Mouse (Mus musculus) MEL (cell line): ENCODE measurements around the gene E030025P04Rik.

Experiments used
- BHLHE40 ChIP-seq: IDR thresholded peaks from 2 replicates; pipeline ENCODE4 v1.6.1; 2012; ENCODE audit warnings: low read depth, mild to moderate bottlenecking, inconsistent platforms, low read length, improper control_type of control experiment, borderline replicate concordance
- CTCF ChIP-seq, 3 experiments: IDR thresholded peaks in 2 of 3; conservative IDR thresholded peaks in 1 of 3; 2 replicates each; pipeline ENCODE4 v1.5.1; 2011 to 2012; ENCODE audit warnings: low read length in 3 of 3, low read depth in 2 of 3, mild to moderate bottlenecking in 2 of 3, improper control_type of control experiment in 1 of 3, inconsistent platforms in 1 of 3, mixed read lengths in 1 of 3, moderate library complexity in 1 of 3; ENCODE audit not compliant: control insufficient read depth in 1 of 3, insufficient read depth in 1 of 3, poor library complexity in 1 of 3, severe bottlenecking in 1 of 3
- EP300 ChIP-seq, 2 experiments: IDR thresholded peaks; 2 replicates each; pipeline ENCODE4 v1.6.1; 2011; ENCODE audit warnings: improper control_type of control experiment in 2 of 2, low read length in 2 of 2, low read depth in 1 of 2, mild to moderate bottlenecking in 1 of 2
- GABPA ChIP-seq: IDR thresholded peaks from 2 replicates; pipeline ENCODE4 v1.6.1; 2012; ENCODE audit warnings: low read depth, mild to moderate bottlenecking, inconsistent platforms, low read length, improper control_type of control experiment, moderate library complexity
- POLR2AphosphoS2 ChIP-seq: IDR thresholded peaks from 2 replicates; pipeline ENCODE4 v1.6.1; 2011; ENCODE audit warnings: low read length, improper control_type of control experiment
- TCF12 ChIP-seq: IDR thresholded peaks from 2 replicates; pipeline ENCODE4 v1.6.1; 2014; ENCODE audit warnings: low read depth, mild to moderate bottlenecking, inconsistent platforms, low read length, improper control_type of control experiment, moderate library complexity
- USF1 ChIP-seq: IDR thresholded peaks from 2 replicates; pipeline ENCODE4 v1.6.1; 2014; ENCODE audit warnings: low read depth, mild to moderate bottlenecking, inconsistent platforms, low read length, improper control_type of control experiment, moderate library complexity
- USF2 ChIP-seq, 2 experiments: IDR thresholded peaks; 2 replicates each; pipeline ENCODE4 v1.6.1; 2011 to 2012; ENCODE audit warnings: improper control_type of control experiment in 2 of 2, low read length in 2 of 2, borderline replicate concordance in 1 of 2, inconsistent platforms in 1 of 2, low read depth in 1 of 2, mild to moderate bottlenecking in 1 of 2; ENCODE audit not compliant: insufficient read depth in 1 of 2

GRCm38 (mm10) chr11:109175376-109175969, 31.3 kb upstream of the E030025P04Rik start:
- TF ChIP-seq EP300 (IDR thresholded peaks at IDR 0.05; ENCODE audit: low read depth in 1 of 2, low read length in 2 of 2) (no peak), POLR2AphosphoS2 (no peak), CTCF (IDR thresholded peaks at IDR 0.05 in 2 of 3, conservative IDR thresholded peaks at IDR 0.05 in 1 of 3; ENCODE audit: control insufficient read depth in 1 of 3, insufficient read depth in 1 of 3, low read depth in 2 of 3, low read length in 3 of 3, poor library complexity in 1 of 3, severe bottlenecking in 1 of 3) (no peak), TCF12 (no peak), BHLHE40 (no peak), GABPA (no peak), USF2 (IDR thresholded peaks at IDR 0.05; ENCODE audit: borderline replicate concordance in 1 of 2, insufficient read depth in 1 of 2, low read depth in 1 of 2, low read length in 2 of 2) (no peak), USF1 (no peak)
